Mouse (Mus musculus) heart, embryonic 15.5 days (tissue): ENCODE results near the gene Epor. TPM values are rescaled to one million over a fixed set of nuclear protein-coding genes. Genes with fewer than 3 reads are reported as not detected.

Source experiments
- ATAC-seq: fragments of 200-750 bp; cut with Nextera tagmentation; replicated peaks from 2 replicates; pipeline ENCODE4 v1.8.0; 2017; ENCODE audit warnings: low read depth, moderate TSS enrichment; ENCODE audit not compliant: insufficient number of reproducible peaks, insufficient read depth, low FRiP score
- H3K27ac ChIP-seq: fragments of 300-500 bp; sonication (generic); 2 replicates; pipeline ENCODE4 v1.5.1; 2015; ENCODE audit warnings: mild to moderate bottlenecking, inconsistent platforms
- H3K27me3 ChIP-seq: fragments of 300-500 bp; sonication (generic); 2 replicates; pipeline ENCODE4 v1.6.1; 2015; ENCODE audit warnings: inconsistent platforms
- H3K36me3 ChIP-seq: fragments of 300-500 bp; sonication (generic); 2 replicates; pipeline ENCODE4 v1.6.1; 2015; ENCODE audit warnings: mild to moderate bottlenecking, inconsistent platforms
- H3K4me1 ChIP-seq: fragments of 300-500 bp; sonication (generic); replicated peaks from 2 replicates; pipeline ENCODE4 v1.6.1; 2015; ENCODE audit warnings: inconsistent platforms
- H3K4me2 ChIP-seq: fragments of 300-500 bp; sonication (generic); 2 replicates; pipeline ENCODE4 v1.6.1; 2015; ENCODE audit warnings: inconsistent platforms, mild to moderate bottlenecking, moderate library complexity
- H3K4me3 ChIP-seq: fragments of 300-500 bp; sonication (generic); 2 replicates; pipeline ENCODE4 v1.5.1; 2015; ENCODE audit warnings: mild to moderate bottlenecking, inconsistent platforms
- H3K9ac ChIP-seq: fragments of 300-500 bp; sonication (generic); 2 replicates; pipeline ENCODE4 v1.6.1; 2015; ENCODE audit warnings: mild to moderate bottlenecking, inconsistent platforms
- H3K9me3 ChIP-seq: fragments of 300-500 bp; sonication (generic); replicated peaks from 2 replicates; pipeline ENCODE4 v1.6.1; 2016; ENCODE audit warnings: inconsistent platforms
- WGBS: fragments of 180-500 bp; shearing (Covaris S2); methylation state at CpG from one replicate; pipeline ENCODE4 v1.1.7; 2015; ENCODE audit warnings: mixed read lengths; 5-methylcytosine and 5-hydroxymethylcytosine counted together
- polyA plus RNA-seq: library from polyadenylated mRNA; unstranded; fragments of >200 nt; fragmentation: Nextera tagmentation; extraction: Ambion mirVana; gene quantifications from 2 replicates; pipeline ENCODE4 v1.2.1, GENCODE M21; 2015

Gene Epor
- polyA plus RNA-seq, 1 experiment from 2014 or later = 2.9 TPM

GRCm38 (mm10) chr9:21935466-21936131, 27.7 kb downstream of the Epor start:
- no peak overlapping the region for H3K9ac ChIP-seq
- peaks cover 9% of the 10 kb centered on the region for H3K4me1 ChIP-seq
- H3K27me3 ChIP-seq = no peaks in the 10 kb centered on the region
- no peak for ATAC-seq
- H3K27ac ChIP-seq = no peak overlapping the region
- no peaks in the 10 kb centered on the region for H3K9me3 ChIP-seq
- no peaks in the 10 kb centered on the region for H3K36me3 ChIP-seq
- H3K4me3 ChIP-seq = no peak overlapping the region
- H3K4me2 ChIP-seq = no peak overlapping the region
- 81% methylated on average over 7 of the region's 7 CpGs for WGBS

GRCm38 (mm10) chr9:21934021-21934420, 29.3 kb downstream of the Epor start:
- H3K9me3 ChIP-seq = no peaks in the 10 kb centered on the region

GRCm38 (mm10) chr9:21932445-21933137, 30.7 kb downstream of the Epor start:
- Histone ChIP-seq H3K4me1 (peaks cover 12% of the 10 kb centered on the region), H3K9me3 (no peaks in the 10 kb centered on the region), H3K27ac (no peak overlapping the region), H3K4me3 (no peak overlapping the region), H3K9ac (no peak overlapping the region), H3K4me2 (no peak overlapping the region), H3K36me3 (no peaks in the 10 kb centered on the region), H3K27me3 (no peaks in the 10 kb centered on the region)
- no peak for ATAC-seq
- 62% methylated on average over 12 of the region's 12 CpGs for WGBS

More at GRCm38 (mm10) chr9:21934021-21934420, 29.3 kb downstream of the Epor start:
- Histone ChIP-seq H3K4me1 (peaks cover 9% of the 10 kb centered on the region), H3K4me3 (no peak overlapping the region), H3K27me3 (no peaks in the 10 kb centered on the region), H3K27ac (no peak overlapping the region), H3K36me3 (no peaks in the 10 kb centered on the region), H3K4me2 (no peak overlapping the region), H3K9ac (no peak overlapping the region)
- no peak for ATAC-seq
- 83% methylated on average over 12 of the region's 12 CpGs for WGBS

GRCm38 (mm10) chr9:21932006-21932405, 31.3 kb downstream of the Epor start:
- Histone ChIP-seq H3K27me3 (no peaks in the 10 kb centered on the region), H3K9me3 (no peaks in the 10 kb centered on the region), H3K9ac (no peak overlapping the region), H3K4me2 (no peak overlapping the region), H3K27ac (no peak overlapping the region), H3K36me3 (no peaks in the 10 kb centered on the region), H3K4me3 (no peak overlapping the region), H3K4me1 (peaks cover 9% of the 10 kb centered on the region)
- no peak for ATAC-seq
- 61% methylated on average over 2 of the region's 2 CpGs for WGBS

- 89% methylated on average over 3 of the region's 3 CpGs for WGBS
- no peak overlapping the region for H3K27ac ChIP-seq
- H3K27me3 ChIP-seq = no peaks in the 10 kb centered on the region
- H3K9me3 ChIP-seq = no peaks in the 10 kb centered on the region
- H3K36me3 ChIP-seq = no peaks in the 10 kb centered on the region
- ATAC-seq = no peak
- peaks cover 20% of the 10 kb centered on the region for H3K4me1 ChIP-seq
- no peak overlapping the region for H3K4me3 ChIP-seq
- no peak overlapping the region for H3K4me2 ChIP-seq
- no peak overlapping the region for H3K9ac ChIP-seq
Observed at GRCm38 (mm10) chr9:21929208-21929607, 34.1 kb downstream of the Epor start.

- Histone ChIP-seq H3K4me1 (peaks cover 34% of the 10 kb centered on the region), H3K9ac (peak within 1 kb of the TSS; percentile 62), H3K4me2 (peak within 1 kb of the TSS; percentile 69), H3K27ac (peak within 1 kb of the TSS; percentile 74), H3K27me3 (no peaks in the 10 kb centered on the region), H3K4me3 (peak within 1 kb of the TSS; percentile 60), H3K36me3 (no peaks in the 10 kb centered on the region), H3K9me3 (no peaks in the 10 kb centered on the region)
- ATAC-seq = peak; percentile 92
- under 1% methylated on average over 28 of the region's 28 CpGs for WGBS
Observed at GRCm38 (mm10) chr9:21927208-21927753, 36.0 kb downstream of the Epor start, which contains the start of the genes Ccdc159 and Tmem205. Gene Ccdc159 (plus strand): TSS chr9:21927471. Gene Tmem205 (minus strand): TSS chr9:21927556.

- Histone ChIP-seq H3K4me1 (peaks cover 34% of the 10 kb centered on the region), H3K9ac (peak overlapping the region; percentile 62), H3K4me3 (peak overlapping the region; percentile 60), H3K27ac (peak overlapping the region; percentile 74), H3K9me3 (no peaks in the 10 kb centered on the region), H3K4me2 (peak overlapping the region; percentile 69), H3K27me3 (no peaks in the 10 kb centered on the region), H3K36me3 (no peaks in the 10 kb centered on the region)
- WGBS = under 1% methylated on average over 6 of the region's 6 CpGs
- ATAC-seq = no peak
Observed at GRCm38 (mm10) chr9:21926784-21927183, 36.5 kb downstream of the Epor start.

- Histone ChIP-seq H3K27me3 (no peaks in the 10 kb centered on the region), H3K4me1 (peaks cover 34% of the 10 kb centered on the region), H3K36me3 (no peaks in the 10 kb centered on the region), H3K4me2 (peak overlapping the region; percentile 69), H3K9me3 (no peaks in the 10 kb centered on the region), H3K4me3 (peak overlapping the region; percentile 60), H3K27ac (no peak overlapping the region), H3K9ac (0 out of 2 replicates have a peak overlapping the region, but pooled peaks have one; percentile 62)
- 62% methylated on average over 6 of the region's 6 CpGs for WGBS
- no peak for ATAC-seq
Observed at GRCm38 (mm10) chr9:21926155-21926554, 37.2 kb downstream of the Epor start.

- WGBS = 96% methylated on average over 1 of the region's 1 CpGs
- no peak overlapping the region for H3K27ac ChIP-seq
- no peak overlapping the region for H3K4me3 ChIP-seq
- no peak overlapping the region for H3K4me2 ChIP-seq
- H3K36me3 ChIP-seq = no peaks in the 10 kb centered on the region
- H3K4me1 ChIP-seq = peaks cover 34% of the 10 kb centered on the region
- H3K9ac ChIP-seq = no peak overlapping the region
- no peaks in the 10 kb centered on the region for H3K9me3 ChIP-seq
- H3K27me3 ChIP-seq = no peaks in the 10 kb centered on the region
- ATAC-seq = no peak
Observed at GRCm38 (mm10) chr9:21925506-21925905, 37.8 kb downstream of the Epor start.

GRCm38 (mm10) chr9:21925034-21925433, 38.3 kb downstream of the Epor start:
- H3K27ac ChIP-seq = no peak overlapping the region
- H3K27me3 ChIP-seq = no peaks in the 10 kb centered on the region
- H3K9ac ChIP-seq = no peak overlapping the region
- no peak overlapping the region for H3K4me3 ChIP-seq
- 90% methylated on average over 3 of the region's 3 CpGs for WGBS
- no peaks in the 10 kb centered on the region for H3K36me3 ChIP-seq
- no peak for ATAC-seq
- no peak overlapping the region for H3K4me2 ChIP-seq
- no peaks in the 10 kb centered on the region for H3K9me3 ChIP-seq
- peaks cover 34% of the 10 kb centered on the region for H3K4me1 ChIP-seq

GRCm38 (mm10) chr9:21924099-21924493, 39.2 kb downstream of the Epor start:
- Histone ChIP-seq H3K36me3 (no peaks in the 10 kb centered on the region), H3K4me1 (peaks cover 34% of the 10 kb centered on the region), H3K9me3 (no peaks in the 10 kb centered on the region), H3K9ac (no peak overlapping the region), H3K27me3 (no peaks in the 10 kb centered on the region), H3K4me3 (no peak overlapping the region), H3K27ac (peak overlapping the region; percentile 82), H3K4me2 (no peak overlapping the region; the same call in 1 of the 2 replicates)
- ATAC-seq = peak; percentile 88
- 29% methylated on average over 6 of the region's 6 CpGs for WGBS
